Mouse (Mus musculus) layer of hippocampus, adult 6 months (tissue): ENCODE measurements around the gene Tor4a. TPM values are rescaled to one million over a fixed set of nuclear protein-coding genes. Genes with fewer than 3 reads are reported as not detected.

Source experiments
- long read RNA-seq, 2 experiments: library from polyadenylated mRNA; unstranded; transcript quantifications; one replicate each; pipeline ENCODE4 v2.0.0; 2019 to 2020
- polyA plus RNA-seq: library from polyadenylated mRNA; unstranded; fragments of <200 nt; fragmentation: Nextera tagmentation; gene quantifications from 2 replicates; pipeline ENCODE4 v1.2.3, GENCODE M21; 2021

Tor4a gene
- polyA plus RNA-seq = 2.4 and 3.3 TPM in 2 replicates
- long read RNA-seq, experiment 1, partial matches to known transcripts = 0 of 2 reads
- long read RNA-seq, experiment 1, other reads (novel, unspliced or antisense) = 0 of 2 reads
- long read RNA-seq, experiment 2, transcript Tor4a-201 (2 exons, 3,255 nt) = major isoform, 13 of 14 reads
- long read RNA-seq, experiment 2, partial matches to known transcripts = 0 of 14 reads
- long read RNA-seq, experiment 2, other reads (novel, unspliced or antisense) = 1 of 14 reads

DNA sequence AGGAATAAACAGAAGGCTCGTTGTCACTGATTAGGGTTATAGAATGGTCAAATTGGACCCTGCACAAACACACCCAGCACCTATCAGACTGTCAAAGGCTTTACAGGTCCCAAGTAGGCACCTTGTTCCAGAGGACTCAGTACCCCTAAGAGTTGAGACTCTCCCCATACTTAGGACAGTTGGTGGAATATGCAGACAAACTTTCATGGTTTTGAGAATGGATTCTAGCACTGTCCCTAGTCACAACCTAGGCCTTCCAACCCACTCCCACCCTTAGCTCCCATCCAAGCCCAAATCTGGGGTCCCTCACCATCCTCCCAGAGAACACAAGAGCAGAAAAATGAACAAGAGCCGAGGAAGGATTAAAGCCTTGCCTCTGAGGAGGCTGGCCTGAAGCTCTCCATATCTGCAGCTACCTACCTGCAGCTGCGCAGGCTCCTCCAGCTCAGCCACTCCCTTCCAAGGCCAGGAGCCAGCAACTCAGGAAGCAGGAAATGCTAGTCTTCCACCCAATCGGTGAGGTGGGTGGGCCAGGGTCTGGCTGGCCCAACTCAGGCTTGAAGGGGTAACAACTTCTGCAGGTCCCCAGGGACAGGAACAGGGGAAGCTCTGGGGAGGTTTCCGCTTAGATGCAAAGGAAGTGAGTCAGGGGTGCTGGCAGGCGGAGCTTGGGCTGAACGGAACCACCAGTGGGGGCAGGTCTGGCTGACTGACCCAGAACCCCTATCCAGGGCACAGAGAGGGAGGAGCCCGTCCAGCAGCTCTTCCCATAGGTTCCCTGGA is at the start of gene Tor4a:
Gene Tor4a, minus strand, starts transcription at position 715 of the 783 bp plus-strand sequence.

DNA sequence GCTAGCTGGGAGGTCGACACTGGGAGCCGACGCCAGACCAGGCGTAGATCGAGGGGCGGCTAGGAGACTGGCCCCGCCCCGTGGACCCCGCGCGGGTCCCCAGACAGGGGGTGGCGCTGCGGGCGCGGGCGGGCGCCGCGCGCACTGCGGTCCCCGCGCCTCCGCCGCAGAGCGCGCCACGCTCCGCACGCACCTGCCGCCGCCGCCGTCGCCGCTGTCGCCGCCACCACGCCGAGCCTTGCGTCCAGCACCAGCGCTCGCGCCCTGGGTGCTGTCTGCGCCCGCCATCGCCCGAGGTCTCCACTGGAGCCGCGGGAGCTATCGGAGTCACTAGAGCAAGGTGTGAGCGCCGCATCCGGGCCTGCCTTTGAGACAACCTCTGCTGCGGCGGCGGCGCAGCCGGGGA is 45.4 kb upstream of the Tor4a start, which contains the start of the genes Rnf208 and Cysrt1:
Gene Rnf208, plus strand, starts transcription at position 155 of the 406 bp plus-strand sequence.
Gene Cysrt1, minus strand, starts transcription at position 352 of the 406 bp plus-strand sequence.

DNA sequence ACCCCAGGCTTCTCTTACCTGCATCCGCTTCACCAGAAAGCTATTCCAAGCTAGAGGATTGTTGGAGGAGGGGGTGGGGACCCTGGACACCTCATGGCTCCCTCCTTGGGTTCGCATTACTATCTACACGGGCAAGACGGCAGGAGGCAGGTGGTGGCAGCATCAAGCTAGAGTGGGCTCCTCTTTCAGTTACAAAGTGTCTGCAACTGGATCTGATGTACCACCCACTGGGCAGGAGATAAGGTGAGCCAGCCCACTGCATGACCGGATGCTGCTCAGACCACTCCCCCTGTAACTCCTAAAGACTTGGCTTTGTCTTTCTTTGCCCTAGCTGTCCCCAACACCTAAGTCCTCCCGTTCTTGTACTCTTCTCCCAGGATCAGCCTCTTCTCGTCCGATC is 39.9 kb upstream of the Tor4a start, which contains the start of gene Rnf224:
Gene Rnf224, minus strand, starts transcription at position 174 of the 400 bp plus-strand sequence.

DNA sequence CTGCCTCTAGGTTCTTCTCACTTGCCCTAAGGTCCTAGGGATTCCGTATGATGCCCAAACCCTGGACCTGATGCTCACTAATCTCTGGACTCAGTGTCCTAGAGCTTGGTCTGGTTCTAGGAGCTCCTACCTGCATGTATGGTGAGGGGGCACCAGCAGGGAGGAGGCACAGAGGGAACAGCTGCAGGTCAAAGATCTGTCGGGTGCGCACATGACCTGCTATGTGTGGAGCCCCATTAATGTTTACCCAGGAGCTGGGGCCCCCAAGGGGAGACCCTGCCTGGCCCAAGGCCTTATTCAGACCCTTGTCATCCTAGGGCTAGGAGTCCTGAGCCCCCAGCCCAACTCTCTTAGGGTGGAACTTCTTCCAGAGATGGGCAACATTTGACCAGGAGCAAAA is 37.4 kb upstream of the Tor4a start, which contains the start of gene Slc34a3:
Gene Slc34a3, minus strand, starts transcription at position 315 of the 400 bp plus-strand sequence.

DNA sequence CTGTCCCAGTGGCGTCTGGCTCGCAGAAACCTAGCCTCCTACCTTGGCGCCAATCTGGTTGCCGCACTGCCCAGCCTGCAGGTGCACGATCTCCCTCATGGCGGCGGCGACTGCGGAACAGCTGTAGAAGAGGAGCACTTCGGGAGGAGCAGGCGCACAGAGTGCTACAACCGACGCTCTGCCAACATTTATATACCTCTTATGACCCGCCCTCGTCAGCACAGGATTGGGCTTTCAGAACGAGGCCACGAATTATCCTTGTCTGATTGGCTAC is 27.7 kb upstream of the Tor4a start, which contains the start of gene Tubb4b:
Gene Tubb4b, minus strand, starts transcription at position 211 of the 274 bp plus-strand sequence.

DNA sequence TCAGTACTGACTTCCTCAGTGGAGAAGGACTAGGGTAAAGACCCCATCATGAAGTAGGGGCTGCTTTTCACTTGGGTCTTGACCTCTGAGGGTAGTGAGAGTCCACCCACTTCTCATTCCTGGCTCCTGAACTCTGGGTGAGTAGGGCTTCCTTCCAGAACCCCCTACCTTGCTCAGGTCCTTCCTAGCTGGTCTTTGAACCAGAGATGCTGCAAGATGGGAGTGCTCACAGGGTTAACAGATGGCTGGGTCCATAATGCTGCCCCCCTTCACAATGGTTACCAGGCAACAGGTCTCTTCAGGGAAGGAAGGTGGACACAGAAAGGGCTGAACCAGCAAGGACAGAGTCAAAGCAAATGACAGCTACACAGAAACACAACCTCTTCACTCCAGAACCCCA is 21.8 kb upstream of the Tor4a start, which contains the start of gene Fam166a:
Gene Fam166a, plus strand, starts transcription at position 301 of the 400 bp plus-strand sequence.

DNA sequence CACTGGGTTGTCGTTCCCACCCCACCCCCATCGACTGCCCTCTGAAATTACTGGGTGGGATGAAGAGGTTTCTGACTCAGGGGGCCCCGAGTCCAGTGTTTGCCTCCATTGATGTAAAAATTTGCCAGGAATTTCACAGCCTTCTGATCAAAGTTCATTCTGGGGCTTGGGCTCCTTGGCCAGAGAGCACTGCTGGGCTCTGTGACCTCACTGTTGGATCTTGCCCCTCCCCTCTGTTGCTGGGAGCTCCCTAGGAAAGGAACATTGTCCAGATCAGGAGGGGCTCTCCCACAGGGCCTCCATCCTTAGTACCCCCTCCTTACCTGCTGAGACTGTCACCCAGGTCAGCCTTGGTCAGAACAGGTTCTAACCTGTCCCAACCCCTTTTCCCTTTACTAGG is 17.8 kb upstream of the Tor4a start, which contains the start of gene Stpg3:
Gene Stpg3, minus strand, starts transcription at position 194 of the 400 bp plus-strand sequence.

DNA sequence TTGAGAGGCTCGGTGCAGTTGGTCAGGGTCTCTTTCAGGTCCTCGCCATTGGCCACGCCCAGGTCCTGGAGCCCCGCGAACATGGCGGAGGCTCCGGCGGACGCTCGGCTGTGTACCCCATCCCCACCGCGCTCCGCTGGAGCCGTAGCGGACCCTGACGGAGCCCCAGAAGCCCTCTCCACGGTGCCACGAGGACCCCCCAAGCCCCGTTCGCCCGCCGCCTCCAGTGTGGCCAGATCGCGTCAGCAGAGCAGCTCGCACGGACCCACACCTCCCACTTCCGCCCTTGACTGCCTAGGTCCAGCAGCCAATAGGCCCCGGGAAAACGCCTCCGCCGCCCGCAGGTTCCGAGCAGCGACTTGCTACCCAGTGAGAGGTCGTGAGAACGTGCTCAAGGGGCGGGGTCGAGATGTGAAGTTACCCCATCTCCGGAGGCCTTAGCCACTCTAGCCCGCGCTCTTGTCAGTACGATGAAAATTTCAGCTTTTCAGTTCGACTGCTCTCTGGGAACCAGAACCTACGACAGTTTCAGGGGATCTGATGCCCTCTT is 14.5 kb upstream of the Tor4a start, which contains the start of gene Nelfb:
Gene Nelfb, minus strand, starts transcription at position 369 of the 550 bp plus-strand sequence.

DNA sequence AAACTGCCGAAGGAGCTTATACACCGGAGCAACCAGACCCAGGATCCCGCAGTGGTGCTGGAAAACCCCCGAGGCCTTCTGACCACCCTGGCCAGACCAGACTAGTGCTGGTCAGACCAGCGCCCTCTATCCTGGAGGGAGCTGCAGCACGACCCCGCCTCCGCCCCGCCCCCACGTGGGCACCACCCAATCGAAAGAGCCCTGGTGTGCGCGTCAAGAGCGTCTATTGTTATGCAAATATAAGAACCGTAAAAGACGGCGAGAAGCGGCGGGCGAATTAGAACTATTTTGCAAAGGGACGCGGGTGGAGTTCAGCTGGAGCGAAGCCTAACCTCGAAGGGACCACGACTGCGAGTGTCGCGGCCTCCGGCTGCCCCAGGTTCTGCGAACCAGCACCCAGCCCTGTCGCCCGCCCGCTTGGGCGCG is 16.2 kb downstream of the Tor4a start, which contains the start of gene Nrarp:
Gene Nrarp, plus strand, starts transcription at position 281 of the 426 bp plus-strand sequence.

Other genes starting within 250 kb of the Tor4a start
- gene Zmynd19, start 247.1 kb downstream of the Tor4a start, polyA plus RNA-seq = 1.4 and 1.8 TPM in 2 replicates
- gene Dph7, start 234.5 kb downstream of the Tor4a start, polyA plus RNA-seq = 31.2 and 31.7 TPM in 2 replicates
- gene Mrpl41, start 221.8 kb downstream of the Tor4a start, polyA plus RNA-seq = 199 and 200 TPM in 2 replicates
- 8.6 and 11.2 TPM in 2 replicates for gene Pnpla7, start 220.9 kb downstream of the Tor4a start, polyA plus RNA-seq
- 596 and 716 TPM in 2 replicates for gene Nsmf, start 142.5 kb downstream of the Tor4a start, polyA plus RNA-seq
- gene Entpd8, start 116.6 kb downstream of the Tor4a start, polyA plus RNA-seq = not detected in 2 replicates
- gene Noxa1, start 101.7 kb downstream of the Tor4a start, polyA plus RNA-seq = not detected in 2 replicates
- 3.4 and 5.2 TPM in 2 replicates for gene Nrarp, start 16.1 kb downstream of the Tor4a start, polyA plus RNA-seq
- gene Nelfb, start 14.6 kb upstream of the Tor4a start, polyA plus RNA-seq = 32.7 and 34.5 TPM in 2 replicates
- not detected in 2 replicates for gene Stpg3, start 17.8 kb upstream of the Tor4a start, polyA plus RNA-seq
- gene Fam166a, start 21.9 kb upstream of the Tor4a start, polyA plus RNA-seq = 12.9 and 15.7 TPM in 2 replicates
- gene Tubb4b, start 27.8 kb upstream of the Tor4a start, polyA plus RNA-seq = 531 and 583 TPM in 2 replicates
- gene Slc34a3, start 37.5 kb upstream of the Tor4a start, polyA plus RNA-seq = 0.45 TPM in 2 replicates
- not detected in 2 replicates for gene Rnf224, start 39.9 kb upstream of the Tor4a start, polyA plus RNA-seq
- gene Rnf208, start 45.4 kb upstream of the Tor4a start, polyA plus RNA-seq = 52.0 and 62.6 TPM in 2 replicates
- gene Cysrt1, start 45.6 kb upstream of the Tor4a start, polyA plus RNA-seq = not detected in 2 replicates
- 0.79 and 1.6 TPM in 2 replicates for gene AL732309.1, start 50.0 kb upstream of the Tor4a start, polyA plus RNA-seq
- gene Tmem203, start 58.6 kb upstream of the Tor4a start, polyA plus RNA-seq = 30.8 and 34.2 TPM in 2 replicates
- 12.5 and 13.7 TPM in 2 replicates for gene Tprn, start 65.7 kb upstream of the Tor4a start, polyA plus RNA-seq
- 76.5 and 79.6 TPM in 2 replicates for gene Ssna1, start 75.6 kb upstream of the Tor4a start, polyA plus RNA-seq
- gene Anapc2, start 75.6 kb upstream of the Tor4a start, polyA plus RNA-seq = 32.4 and 34.4 TPM in 2 replicates
- gene Tmem210, start 91.3 kb upstream of the Tor4a start, polyA plus RNA-seq = not detected in 2 replicates
- gene Lrrc26, start 93.0 kb upstream of the Tor4a start, polyA plus RNA-seq = 0.26 and 0.28 TPM in 2 replicates
- 101 and 125 TPM in 2 replicates for gene Grin1, start 122.3 kb upstream of the Tor4a start, polyA plus RNA-seq
- 13.0 and 18.8 TPM in 2 replicates for gene Man1b1, start 135.5 kb upstream of the Tor4a start, polyA plus RNA-seq
- gene Dpp7, start 159.5 kb upstream of the Tor4a start, polyA plus RNA-seq = 17.5 and 27.1 TPM in 2 replicates
- 26.0 and 26.4 TPM in 2 replicates for gene Uap1l1, start 168.8 kb upstream of the Tor4a start, polyA plus RNA-seq
- gene Sapcd2, start 175.4 kb upstream of the Tor4a start, polyA plus RNA-seq = 2.3 and 2.4 TPM in 2 replicates
- 21.4 and 46.8 TPM in 2 replicates for gene Entpd2, start 199.0 kb upstream of the Tor4a start, polyA plus RNA-seq
- 292 and 359 TPM in 2 replicates for gene Npdc1, start 202.5 kb upstream of the Tor4a start, polyA plus RNA-seq
- gene Fut7, start 226.4 kb upstream of the Tor4a start, polyA plus RNA-seq = 0.06 and 0.20 TPM in 2 replicates
- 33.0 and 34.1 TPM in 2 replicates for gene Abca2, start 231.8 kb upstream of the Tor4a start, polyA plus RNA-seq